Mouse (Mus musculus) lung, adult 2 months (tissue): ENCODE measurements around the gene Cnst.

Experiments
- CTCF ChIP-seq: fragments of 200-500 bp; IDR thresholded peaks from 2 replicates; pipeline ENCODE4 v1.5.1; 2011; ENCODE audit warnings: mild to moderate bottlenecking, low read length, control low read depth; ENCODE audit not compliant: insufficient read depth
- POLR2A ChIP-seq: fragments of 200-500 bp; IDR thresholded peaks from 2 replicates; pipeline ENCODE4 v1.6.1; 2011; ENCODE audit warnings: low read depth, mild to moderate bottlenecking, control low read depth, low read length, borderline replicate concordance; ENCODE audit errors: extremely low read depth

- TF ChIP-seq POLR2A (no peak), CTCF (no peak)
Observed at GRCm38 (mm10) chr1:179634159-179634558, 88.0 kb downstream of the Cnst start.
